Mouse (Mus musculus): Measurements from ENCODE around the gene Tmem45a.

Gene Tmem45a

DNA sequence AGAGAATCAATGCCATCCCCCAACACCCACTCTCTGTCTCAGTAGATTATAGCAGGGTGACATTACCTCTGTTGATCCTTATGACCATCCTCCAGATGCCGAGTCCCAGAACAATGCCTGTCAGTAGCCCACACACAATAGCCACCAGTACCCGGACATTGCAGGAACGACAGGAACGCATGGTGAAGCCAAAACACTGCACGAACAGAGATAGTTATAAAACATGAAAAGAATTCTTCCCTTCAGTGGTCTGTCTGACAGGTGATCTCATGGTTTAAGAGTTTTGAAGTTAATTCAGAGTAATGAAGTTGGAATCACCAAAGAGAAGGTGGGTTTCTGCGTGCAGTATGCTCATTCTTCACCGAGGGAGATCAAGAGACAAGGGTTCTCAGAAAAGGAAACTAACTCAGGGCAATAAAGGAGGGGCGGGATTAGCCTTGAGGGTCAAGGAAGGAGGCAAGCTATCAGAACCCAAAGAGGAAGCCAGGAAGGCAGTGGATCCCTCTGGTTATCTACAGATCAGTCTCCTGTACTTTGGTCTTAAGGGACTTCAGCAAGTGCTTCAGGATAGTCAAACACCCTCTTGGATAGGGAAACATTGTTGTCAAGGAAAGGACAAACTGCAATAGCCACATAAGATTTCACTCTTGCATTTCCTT, 90.4 kb downstream of the Tmem45a start, which contains the start of gene Adgrg7:
Adgrg7 (minus strand) TSS at position 375 of the 659 bp plus-strand sequence.
- DNase-seq (ENCODE audit: low spot score in 2 of 2) = no peak

GRCm38 (mm10) chr16:56794383-56795144, 91.4 kb downstream of the Tmem45a start:
- DNase-seq (ENCODE audit: low spot score in 2 of 2) = no peak

DNA sequence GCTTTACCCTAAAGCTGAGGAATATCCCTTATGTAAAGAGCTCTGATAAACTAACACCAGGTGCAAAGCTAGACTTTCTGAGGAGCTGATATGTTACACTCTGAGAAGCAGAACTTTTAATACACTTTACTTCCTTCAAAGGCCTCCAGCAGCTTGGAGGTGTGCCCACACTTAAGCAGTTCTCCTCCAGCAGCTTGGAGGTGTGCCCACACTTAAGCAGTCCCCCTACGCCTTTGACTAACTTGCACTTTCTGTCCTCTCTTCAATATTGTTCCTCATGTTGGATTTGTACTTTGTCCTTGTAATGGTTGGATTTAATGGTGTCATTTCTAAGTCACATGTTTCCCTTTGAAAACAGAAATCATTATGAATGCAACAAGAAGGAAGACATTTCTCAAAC, 92.2 kb downstream of the Tmem45a start:
- DNase-seq (ENCODE audit: low spot score in 2 of 2) = no peak

DNA sequence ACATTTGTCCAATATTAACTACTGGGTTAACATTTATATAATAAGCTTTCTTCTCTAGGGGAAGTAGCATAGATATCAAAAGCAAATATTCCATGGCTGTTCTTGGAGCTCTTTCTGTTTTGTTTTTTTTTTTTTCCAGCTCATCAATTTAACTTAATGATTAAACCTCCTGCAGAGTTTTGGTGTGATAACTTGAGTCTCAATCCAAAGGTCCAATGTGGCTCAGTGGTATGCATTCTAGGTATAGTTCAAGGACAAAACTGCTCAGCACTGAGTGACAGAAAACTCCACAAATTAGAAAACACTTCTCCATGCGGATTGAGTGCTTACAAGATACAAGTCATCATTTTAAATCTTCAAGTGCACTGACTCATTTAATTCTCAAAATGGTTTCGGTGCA, 100.0 kb downstream of the Tmem45a start:
- no peak for DNase-seq (ENCODE audit: low spot score in 2 of 2)

GRCm38 (mm10) chr16:56771163-56772105, 114.5 kb downstream of the Tmem45a start:
- peak in 1 of 2 experiments; percentile 11 for DNase-seq (ENCODE audit: low spot score in 2 of 2)

Data from spleen, postnatal 36 days (tissue).